Mouse (Mus musculus): ENCODE data around the gene Clptm1.

DNA sequence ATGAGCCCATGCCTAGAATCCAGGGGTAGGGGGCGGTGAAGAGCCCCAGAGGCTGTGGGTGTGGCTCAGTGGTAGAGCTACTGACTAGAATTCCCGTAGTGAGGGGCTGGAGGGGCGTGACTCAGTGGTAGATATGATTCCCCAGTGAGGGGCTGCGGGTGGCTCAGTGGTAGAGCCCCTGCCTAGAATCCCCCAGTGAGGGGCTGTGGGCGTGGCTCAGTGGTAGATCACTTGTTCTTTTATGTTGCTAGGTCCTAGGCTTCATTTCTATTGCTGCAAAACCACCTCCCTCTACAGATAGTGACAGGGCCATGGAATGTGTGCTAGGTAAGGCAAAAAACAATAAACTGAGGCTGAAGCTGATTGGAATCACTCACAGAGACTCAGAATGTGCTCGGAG is 31.0 kb upstream of the Clptm1 start:
- TF ChIP-seq CTCF (IDR thresholded peaks at IDR 0.05; ENCODE audit: borderline replicate concordance, insufficient read depth, low read depth, low read length) (no peak), POLR2A (IDR thresholded peaks at IDR 0.05; ENCODE audit: borderline replicate concordance, insufficient read depth, low read length) (no peak)

Data from cerebellum, adult 2 months (tissue).